In the genomic region with DNA sequence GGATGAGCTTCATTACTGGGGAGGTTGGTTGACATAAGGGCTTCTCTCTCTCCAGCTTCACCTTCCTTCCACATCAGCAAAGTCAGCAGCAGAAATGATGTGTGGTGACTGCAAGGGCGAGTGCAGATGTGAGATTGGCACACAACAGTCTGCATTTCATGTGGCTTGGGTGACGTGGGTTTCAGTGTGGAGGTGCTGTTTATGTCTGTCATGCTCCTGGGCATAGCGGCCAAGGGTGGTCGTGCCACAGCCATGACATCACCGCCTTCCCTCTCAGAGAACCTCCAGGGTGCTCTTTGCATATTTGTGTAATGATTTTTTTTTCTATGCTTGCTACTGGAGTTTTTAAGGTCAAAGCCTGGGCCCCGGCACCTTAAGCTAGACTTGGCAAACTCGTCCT, we compare ENCODE assay signal across 22 mouse cellular contexts.
DNase-seq lines count a peak whose midpoint lies in the region; TF ChIP-seq lines count a peak whose summit lies in the region.
"Had no signal": no experiment of that assay in that cellular context is flagged by ENCODE, and none has a peak within 500 bp of the region (broad histone marks: within the 10 kb centered on the region; RNA-seq: fewer than 3 reads in every experiment).

No protein-coding gene starts in this region.

- H3ac ChIP-seq in C2C12 (ENCODE audit: control insufficient read depth, insufficient read length, low read depth) = no peak overlapping the region
- no peak overlapping the region for H3ac ChIP-seq in myocyte (ENCODE audit: control insufficient read depth, insufficient read length)

- H3K36me3 ChIP-seq in C2C12 (ENCODE audit: control insufficient read depth, insufficient read depth) (no peaks in the 10 kb centered on the region), myocyte (ENCODE audit: control insufficient read depth, insufficient read depth) (no peaks in the 10 kb centered on the region)
- H3K36me3 ChIP-seq: embryonic facial prominence, embryonic 15.5 days; forebrain, embryonic 15.5 days; liver, embryonic 13.5 days; midbrain, embryonic 13.5 days; neural tube, embryonic 12.5 days had no signal

- no peak overlapping the region for H3K27ac ChIP-seq in gastrocnemius, adult 2 months
- H3K27ac ChIP-seq: embryonic facial prominence, embryonic 15.5 days; forebrain, embryonic 15.5 days; hindbrain, embryonic 14.5 days; kidney, postnatal 0 days; left cerebral cortex, adult 2 months; liver, embryonic 13.5 days; midbrain, embryonic 13.5 days; neural tube, embryonic 12.5 days had no signal

- no peak overlapping the region for H3K4me3 ChIP-seq in gastrocnemius, adult 2 months
- H3K4me3 ChIP-seq in C2C12 (ENCODE audit: insufficient read depth, poor library complexity, severe bottlenecking) = no peak overlapping the region
- no peak overlapping the region for H3K4me3 ChIP-seq in myocyte
- H3K4me3 ChIP-seq: embryonic facial prominence, embryonic 15.5 days; forebrain, embryonic 15.5 days; left cerebral cortex, adult 2 months; liver, embryonic 13.5 days; midbrain, embryonic 13.5 days; neural tube, embryonic 12.5 days had no signal

- H3K4me2 ChIP-seq in myocyte (ENCODE audit: low read depth) = peak overlapping the region; percentile 36
- H3K4me2 ChIP-seq: embryonic facial prominence, embryonic 15.5 days; forebrain, embryonic 15.5 days; heart, embryonic 11.5 days; hindbrain, embryonic 14.5 days; liver, embryonic 13.5 days; lung, embryonic 14.5 days; midbrain, embryonic 13.5 days; neural tube, embryonic 12.5 days had no signal

- H3K27me3 ChIP-seq in C2C12 (ENCODE audit: control insufficient read depth, insufficient read depth, insufficient read length) (no peaks in the 10 kb centered on the region), myocyte (ENCODE audit: control insufficient read depth, insufficient read depth, insufficient read length) (no peaks in the 10 kb centered on the region)
- H3K27me3 ChIP-seq: embryonic facial prominence, embryonic 15.5 days; forebrain, embryonic 15.5 days; liver, embryonic 13.5 days; midbrain, embryonic 13.5 days; neural tube, embryonic 12.5 days had no signal

- DNase-seq in gastrocnemius, adult 2 months = peak; percentile 27
- DNase-seq in gastrocnemius, adult 18-20 months (ENCODE audit: low spot score) = no peak
- peak; percentile 23 for DNase-seq in lung, postnatal 10 days
- DNase-seq in lung, postnatal 14 days = no peak
- no peak for DNase-seq in gastrocnemius, postnatal 36 days
- DNase-seq: cerebellum, adult 11 months; cerebellum, adult 9-11 months; gastrocnemius, postnatal 25 days; kidney, adult 18-20 months; liver, embryonic 13.5 days; lung, embryonic 14.5 days; retina, postnatal 1 day had no signal

- no peaks in the 10 kb centered on the region for H3K79me3 ChIP-seq in C2C12 (ENCODE audit: low read depth)

- intact Hi-C loops in gastrocnemius, adult 2 months (cut with DNase I) = no loop called here
- intact Hi-C loops in gastrocnemius, postnatal 36 days (cut with DNase I) = no loop called here

- TF ChIP-seq CTCF in gastrocnemius, adult 2 months (IDR thresholded peaks at IDR 0.05) = no peak
- TF ChIP-seq CTCF in C2C12 (IDR thresholded peaks at IDR 0.05; ENCODE audit: control insufficient read depth, insufficient read depth, insufficient read length) = no peak

- H3K79me2 ChIP-seq in C2C12 (ENCODE audit: control insufficient read depth, insufficient read depth) = no peaks in the 10 kb centered on the region
- no peaks in the 10 kb centered on the region for H3K79me2 ChIP-seq in myocyte (ENCODE audit: control insufficient read depth, insufficient read depth)

- TF ChIP-seq POLR2A in myocyte (IDR thresholded peaks at IDR 0.05; ENCODE audit: insufficient read length, low read depth) = no peak

TF ChIP-seq in C2C12, 6 proteins besides CTCF, POLR2A, EP300 and RAD21:
- TF ChIP-seq MAX (IDR thresholded peaks at IDR 0.05) (no peak), MYOD1 (IDR thresholded peaks at IDR 0.05; ENCODE audit: control insufficient read depth, insufficient read length, low read depth) (peak; percentile 38)
TF ChIP-seq in C2C12: peak in this region for 1.

TF ChIP-seq in myocyte, 11 proteins besides CTCF, POLR2A, EP300 and RAD21:
- TF ChIP-seq E2F4 (IDR thresholded peaks at IDR 0.05; ENCODE audit: insufficient read depth) = no peak
- TF ChIP-seq USF1 (IDR thresholded peaks at IDR 0.05; ENCODE audit: low read depth) = no peak
- no peak for TF ChIP-seq SRF (IDR thresholded peaks at IDR 0.05; ENCODE audit: control insufficient read depth, insufficient read length, low read depth)
- no peak for TF ChIP-seq TCF3 (IDR thresholded peaks at IDR 0.05; ENCODE audit: insufficient read length, low read depth)
- no peak for TF ChIP-seq MAX (IDR thresholded peaks at IDR 0.05; ENCODE audit: low read depth)
- TF ChIP-seq MYOG (IDR thresholded peaks at IDR 0.05; ENCODE audit: control insufficient read depth in 1 of 3, insufficient read depth in 1 of 3, insufficient read length in 2 of 3, low read depth in 2 of 3) = no peak
- TF ChIP-seq CEBPB (IDR thresholded peaks at IDR 0.05; ENCODE audit: insufficient read depth, poor library complexity, severe bottlenecking) = no peak
- TF ChIP-seq MYOD1 (IDR thresholded peaks at IDR 0.05; ENCODE audit: control insufficient read depth in 1 of 3, insufficient read length in 2 of 3, low read depth in 2 of 3) = no peak
- TF ChIP-seq REST (IDR thresholded peaks at IDR 0.05; ENCODE audit: insufficient read depth, insufficient read length) = no peak
- TF ChIP-seq POLR2AphosphoS2 (IDR thresholded peaks at IDR 0.05; ENCODE audit: insufficient read length, low read depth) = no peak
- TF ChIP-seq TCF12 (IDR thresholded peaks at IDR 0.05; ENCODE audit: insufficient read depth, poor library complexity, severe bottlenecking) = no peak

Comparison
In these comparisons a context has a peak if more than half of its experiments do, and no peak if none do; other contexts are left out.
1. DNase-seq: peak in gastrocnemius, adult 2 months (single experiment) and lung, postnatal 10 days (single experiment); none in gastrocnemius, adult 18-20 months (single experiment), lung, postnatal 14 days (single experiment) and gastrocnemius, postnatal 36 days (0 of 2).